Mouse (Mus musculus): ENCODE results near the gene Pak6. TPM values are rescaled to one million over a fixed set of nuclear protein-coding genes. Genes with fewer than 3 reads are reported as not detected.
A peak's percentile ranks its signal among the peaks of the same experiment; 100 is the strongest.

The Pak6 gene
- total RNA-seq, 1 experiment from 2014 or later = not detected

DNA sequence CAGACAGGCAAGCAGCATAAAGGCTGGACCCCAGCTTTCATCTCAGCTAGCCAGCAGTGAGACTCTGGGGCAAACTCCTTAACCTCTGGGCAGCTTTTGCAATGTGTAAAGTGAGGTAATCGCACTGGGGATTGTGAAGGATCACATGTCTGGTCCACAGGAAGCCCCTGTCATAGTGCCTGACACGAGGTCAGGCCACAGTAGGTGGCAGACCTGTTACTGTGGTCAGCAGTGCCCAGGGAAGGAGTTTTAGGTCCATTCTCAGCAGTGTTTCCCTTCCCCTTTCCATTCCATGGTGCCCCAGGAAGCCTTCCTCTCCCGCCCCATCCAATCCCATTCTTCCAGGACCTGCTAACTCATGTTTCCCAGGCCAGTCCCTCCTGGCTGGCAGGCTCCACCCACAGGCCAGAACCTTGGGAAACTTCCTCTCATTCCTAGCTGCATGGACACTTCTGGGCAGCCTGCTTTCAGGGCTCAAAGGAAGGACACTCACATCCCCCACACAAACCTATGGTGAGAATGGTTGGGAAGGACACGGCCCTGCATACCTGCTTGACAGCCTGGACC, 46.6 kb downstream of the Pak6 start:
- peak in 1 of 2 experiments; percentile 9; a peak in 1 of 4 replicates for ATAC-seq (replicated peaks in 1 of 2; ENCODE audit: insufficient read depth in 1 of 2, low FRiP score in 2 of 2, low TSS enrichment in 1 of 2, low read depth in 1 of 2, poor library complexity in 2 of 2, severe bottlenecking in 2 of 2)

DNA sequence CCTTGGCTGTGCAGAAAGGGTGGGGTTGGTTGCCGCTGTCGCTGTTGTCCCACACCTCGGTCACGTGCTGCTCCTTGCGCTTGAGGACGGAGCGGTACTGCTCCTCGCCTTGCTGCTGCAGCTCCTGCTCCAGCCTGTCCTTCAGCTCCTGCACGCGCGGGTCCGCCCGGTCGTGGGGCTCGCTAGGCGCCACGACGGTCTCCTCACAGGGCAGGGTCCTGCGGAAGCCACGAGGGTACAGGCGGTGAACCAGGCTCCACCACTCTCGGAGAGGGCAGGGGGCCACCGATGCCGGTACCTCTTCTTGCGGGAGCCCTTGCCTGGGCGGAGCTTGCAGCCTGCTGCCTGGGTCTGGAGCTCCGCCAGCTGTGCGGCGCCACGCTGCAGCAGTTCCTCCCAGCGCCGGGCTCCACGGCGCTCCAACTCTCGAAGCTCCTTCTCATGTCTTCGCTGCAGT, 48.0 kb downstream of the Pak6 start:
- ATAC-seq (replicated peaks in 1 of 2; ENCODE audit: insufficient read depth in 1 of 2, low FRiP score in 2 of 2, low TSS enrichment in 1 of 2, low read depth in 1 of 2, poor library complexity in 2 of 2, severe bottlenecking in 2 of 2) = peak in 1 of 2 experiments; percentile 22; a peak in 1 of 4 replicates

DNA sequence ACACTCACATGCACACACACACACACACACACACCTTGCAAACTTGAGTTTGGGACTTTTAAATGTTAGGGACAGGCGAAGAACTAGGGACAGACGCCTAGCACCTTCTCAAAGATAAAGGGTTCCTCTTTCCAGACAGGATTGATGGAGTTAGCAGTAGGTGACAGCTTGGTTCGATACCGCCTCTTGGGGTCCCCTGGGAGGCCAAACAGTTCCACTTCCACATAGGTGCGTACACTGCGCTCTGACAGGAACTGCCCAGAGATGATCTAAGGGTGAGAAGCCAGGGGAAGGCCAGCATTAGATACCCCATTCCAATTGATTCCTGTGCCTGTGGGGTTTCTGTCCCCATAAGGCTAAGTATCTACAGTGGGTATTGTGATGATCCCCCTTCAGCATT, 50.5 kb downstream of the Pak6 start:
- ATAC-seq (replicated peaks in 1 of 2; ENCODE audit: insufficient read depth in 1 of 2, low FRiP score in 2 of 2, low TSS enrichment in 1 of 2, low read depth in 1 of 2, poor library complexity in 2 of 2, severe bottlenecking in 2 of 2) = no peak

DNA sequence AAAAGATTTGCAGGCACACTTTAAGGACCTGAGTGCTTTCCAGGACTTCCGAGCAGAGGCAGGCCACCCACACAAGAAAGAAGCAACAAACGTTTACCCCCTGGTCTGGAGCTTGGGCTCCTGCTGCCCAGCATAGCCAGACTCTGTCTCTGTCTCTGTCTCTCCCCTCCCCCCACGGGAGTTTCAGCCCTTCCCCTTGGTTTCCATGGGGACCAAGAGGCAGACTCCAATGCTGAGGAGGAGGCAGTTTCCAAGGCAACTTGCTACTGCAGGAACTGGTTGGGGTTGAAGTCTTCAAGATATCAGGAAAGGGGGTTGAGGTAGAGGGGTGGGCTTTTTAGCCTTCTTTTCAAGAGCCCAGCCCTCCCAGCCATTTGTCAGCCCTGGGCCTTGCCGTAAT, 51.1 kb downstream of the Pak6 start:
- no peak for ATAC-seq (replicated peaks in 1 of 2; ENCODE audit: insufficient read depth in 1 of 2, low FRiP score in 2 of 2, low TSS enrichment in 1 of 2, low read depth in 1 of 2, poor library complexity in 2 of 2, severe bottlenecking in 2 of 2)

DNA sequence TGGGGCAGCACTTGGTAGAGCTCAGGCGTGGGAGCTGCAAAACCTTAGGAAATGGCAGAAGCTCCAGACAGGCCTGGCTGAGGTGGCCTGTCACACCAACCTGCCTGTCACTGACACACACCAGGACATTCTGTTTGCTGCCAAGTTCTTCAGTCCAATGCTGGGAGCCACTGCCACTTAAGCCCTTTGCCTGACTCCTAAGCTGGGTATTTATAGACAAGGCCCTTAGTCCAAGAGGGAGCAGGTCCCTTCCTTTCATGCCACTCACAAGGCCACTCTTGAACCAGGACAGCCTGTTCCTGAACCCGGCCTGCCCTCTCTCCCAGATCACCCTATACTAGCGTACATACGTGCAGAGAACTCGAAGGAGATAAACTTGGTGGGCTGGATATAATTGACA, 53.6 kb downstream of the Pak6 start:
- no peak for ATAC-seq (replicated peaks in 1 of 2; ENCODE audit: insufficient read depth in 1 of 2, low FRiP score in 2 of 2, low TSS enrichment in 1 of 2, low read depth in 1 of 2, poor library complexity in 2 of 2, severe bottlenecking in 2 of 2)

DNA sequence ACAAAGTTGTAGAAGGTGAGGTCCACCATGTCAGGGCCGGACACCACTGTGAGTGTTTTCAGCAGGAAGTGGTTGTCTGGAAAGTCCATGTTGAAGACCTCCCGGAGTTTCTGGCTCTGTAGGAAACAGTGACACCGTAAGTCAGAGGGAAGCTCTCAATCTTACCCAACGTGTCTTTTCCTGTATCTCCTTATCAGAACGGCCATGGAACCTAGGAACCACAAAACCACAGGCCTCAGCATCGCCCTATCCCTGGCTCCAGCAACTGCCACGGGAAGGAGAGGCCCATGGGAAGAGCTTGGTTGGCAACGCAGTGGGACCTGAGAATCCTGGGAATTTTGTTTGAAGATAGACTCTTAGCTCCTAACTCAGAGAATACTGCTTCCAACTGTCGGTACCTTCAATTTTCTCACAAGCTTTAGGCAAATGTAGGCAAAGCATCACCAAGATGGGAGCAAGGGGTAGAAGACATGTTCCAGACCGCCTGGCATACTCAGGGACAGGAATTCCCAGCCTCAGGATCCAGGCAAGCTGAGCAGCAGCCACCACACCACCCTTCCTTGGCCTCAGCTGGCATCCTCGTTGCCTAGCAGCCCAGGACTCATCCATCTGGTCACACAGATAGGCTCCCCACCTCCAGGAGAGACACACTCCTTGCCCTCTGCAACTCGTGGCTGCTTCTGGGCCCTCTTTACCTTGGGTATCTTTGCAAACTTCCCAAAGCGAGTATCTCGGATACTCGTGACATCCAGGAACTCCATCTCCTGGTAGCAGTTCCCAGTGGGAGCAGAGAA, 60.8 kb downstream of the Pak6 start:
- no peak for ATAC-seq (replicated peaks in 1 of 2; ENCODE audit: insufficient read depth in 1 of 2, low FRiP score in 2 of 2, low TSS enrichment in 1 of 2, low read depth in 1 of 2, poor library complexity in 2 of 2, severe bottlenecking in 2 of 2)

DNA sequence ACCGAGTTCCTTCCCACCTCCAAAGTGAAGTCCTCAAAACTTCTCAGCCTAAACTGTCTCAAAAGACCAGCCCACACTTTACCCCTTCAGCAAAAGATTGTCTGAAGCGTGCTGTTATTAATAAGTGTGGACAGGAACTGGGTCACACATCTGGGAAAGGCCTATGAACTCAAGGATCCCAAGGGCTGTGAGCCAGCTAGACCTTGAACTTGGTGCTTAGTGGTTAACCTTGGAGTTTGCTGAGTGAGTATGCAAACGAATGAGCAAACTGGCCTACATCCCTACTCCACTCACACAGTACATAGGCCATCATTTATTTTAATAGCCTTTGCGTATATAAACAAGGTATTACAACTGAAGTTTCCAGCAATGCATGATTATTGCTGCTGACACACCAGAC, 62.4 kb downstream of the Pak6 start:
- no peak for ATAC-seq (replicated peaks in 1 of 2; ENCODE audit: insufficient read depth in 1 of 2, low FRiP score in 2 of 2, low TSS enrichment in 1 of 2, low read depth in 1 of 2, poor library complexity in 2 of 2, severe bottlenecking in 2 of 2)

DNA sequence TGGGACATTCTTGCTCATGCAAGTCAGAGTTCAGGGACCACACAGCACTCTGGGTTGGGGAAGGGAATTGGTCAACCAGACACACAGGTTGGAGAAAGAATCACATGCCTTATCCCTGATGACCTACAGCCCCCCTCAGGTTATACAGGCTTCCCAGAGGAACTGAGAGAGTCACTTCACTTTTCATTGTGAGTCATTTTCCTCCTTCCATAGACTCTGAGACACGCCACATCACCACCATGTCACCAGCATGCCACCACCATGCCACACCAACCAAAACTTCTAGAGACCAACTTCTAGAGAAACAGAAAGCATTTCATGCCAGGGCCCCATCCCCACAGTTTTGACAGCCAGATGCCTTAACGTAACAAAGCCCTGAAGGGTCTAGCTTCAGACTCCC, 63.8 kb downstream of the Pak6 start:
- ATAC-seq (replicated peaks in 1 of 2; ENCODE audit: insufficient read depth in 1 of 2, low FRiP score in 2 of 2, low TSS enrichment in 1 of 2, low read depth in 1 of 2, poor library complexity in 2 of 2, severe bottlenecking in 2 of 2) = no peak

DNA sequence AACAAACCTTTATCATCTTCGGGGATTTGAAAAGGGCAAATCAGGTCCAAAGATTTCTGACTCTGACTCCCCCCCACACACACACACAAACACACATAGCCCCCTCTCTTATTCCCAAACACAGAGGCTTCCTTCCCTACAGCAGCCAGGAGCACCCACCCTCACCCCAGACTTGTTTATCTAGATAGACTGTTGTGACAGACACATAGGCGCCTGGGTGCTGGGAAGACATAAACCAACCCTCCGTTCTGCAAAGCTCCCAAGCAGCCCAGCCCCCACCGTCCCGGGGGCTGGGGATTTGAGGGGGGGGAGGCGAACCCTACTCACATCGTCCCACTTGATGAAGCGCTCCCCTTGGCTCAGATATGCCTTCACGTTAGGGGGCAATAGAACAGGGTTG, 64.8 kb downstream of the Pak6 start:
- ATAC-seq (replicated peaks in 1 of 2; ENCODE audit: insufficient read depth in 1 of 2, low FRiP score in 2 of 2, low TSS enrichment in 1 of 2, low read depth in 1 of 2, poor library complexity in 2 of 2, severe bottlenecking in 2 of 2) = no peak

DNA sequence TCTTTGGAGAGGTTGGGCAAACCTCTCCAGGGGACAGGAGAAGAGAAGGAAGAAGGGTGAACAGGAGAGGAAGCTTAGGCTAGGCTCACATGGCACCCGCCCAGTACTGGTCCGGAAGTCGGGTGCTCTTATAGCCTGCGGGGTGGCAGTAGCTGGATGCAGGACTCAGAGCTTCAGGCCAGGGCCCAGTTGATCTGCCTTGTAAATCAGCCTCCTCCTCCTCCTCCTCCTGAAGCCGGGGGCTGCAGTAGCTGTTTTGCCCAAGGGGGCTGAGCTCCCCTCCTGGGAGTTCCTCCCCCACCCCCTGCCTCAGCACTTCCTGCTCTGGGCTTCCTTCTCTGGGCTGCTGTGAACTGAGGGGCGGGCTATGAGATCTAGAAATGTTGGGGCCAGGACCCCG, 65.2 kb downstream of the Pak6 start, which contains the start of gene Plcb2:
TSS of gene Plcb2 (minus strand) at position 102 of the 400 bp plus-strand sequence.
- peak; percentile 51 to 68 for ATAC-seq (replicated peaks in 1 of 2; ENCODE audit: insufficient read depth in 1 of 2, low FRiP score in 2 of 2, low TSS enrichment in 1 of 2, low read depth in 1 of 2, poor library complexity in 2 of 2, severe bottlenecking in 2 of 2)

DNA sequence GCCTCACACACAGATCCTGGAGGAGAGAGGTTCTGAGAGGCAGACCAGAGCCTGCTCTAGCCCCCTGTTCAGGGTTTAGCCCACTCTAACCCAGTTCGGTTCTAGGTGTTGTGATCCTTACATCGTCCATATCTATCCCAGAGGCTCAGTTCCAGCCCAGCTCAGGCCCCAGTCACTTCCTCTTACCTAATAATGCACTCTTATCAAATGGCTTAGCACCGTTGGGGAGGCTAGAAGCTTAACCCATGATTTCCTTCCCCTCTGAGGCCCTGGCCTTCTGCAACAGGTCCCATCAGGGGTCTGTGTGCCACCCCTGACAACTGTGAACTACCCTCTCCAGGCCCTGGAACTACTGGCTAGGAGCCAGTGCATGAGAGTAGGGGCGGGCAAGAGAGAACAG, 66.1 kb downstream of the Pak6 start:
- peak; percentile 39 to 57 for ATAC-seq (replicated peaks in 1 of 2; ENCODE audit: insufficient read depth in 1 of 2, low FRiP score in 2 of 2, low TSS enrichment in 1 of 2, low read depth in 1 of 2, poor library complexity in 2 of 2, severe bottlenecking in 2 of 2)

DNA sequence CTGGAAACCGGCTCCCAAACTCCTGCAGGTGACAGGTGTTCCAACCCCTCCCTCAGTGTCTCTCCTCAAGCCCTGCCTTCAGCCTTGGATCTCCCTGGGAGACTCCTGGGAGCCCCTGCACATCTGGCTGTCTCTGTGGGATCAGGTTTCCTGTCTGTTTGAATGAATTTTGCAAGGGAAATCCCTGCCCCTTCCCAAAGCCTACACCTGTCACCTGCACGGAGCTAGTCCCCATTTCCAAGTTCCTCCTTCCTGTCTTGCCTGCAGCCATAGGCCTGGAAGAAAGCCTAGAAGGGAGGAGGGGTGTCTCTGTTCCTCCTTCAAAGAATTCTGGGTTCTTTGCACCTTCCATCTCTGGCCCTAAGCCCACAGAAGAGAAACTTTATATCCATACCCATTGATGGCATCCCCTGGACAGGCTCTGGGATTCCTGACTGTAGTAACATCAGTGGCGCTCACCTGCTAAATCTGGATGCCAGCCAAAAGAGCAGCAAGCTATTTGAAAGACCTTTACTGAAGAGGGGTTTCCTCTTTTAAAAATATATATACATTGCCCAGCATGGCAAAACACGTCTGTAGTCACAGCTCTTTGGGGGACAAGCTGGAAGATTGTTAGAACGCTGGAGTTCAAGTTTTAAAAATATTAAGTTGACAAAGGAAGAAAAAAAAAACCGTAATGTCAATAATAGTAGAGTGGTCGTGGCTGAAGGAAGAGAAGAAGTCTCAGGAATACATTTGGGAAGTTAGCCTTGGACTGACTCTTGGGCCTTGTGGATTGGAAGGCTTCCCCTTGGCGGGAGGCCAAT, 66.9 kb downstream of the Pak6 start:
- ATAC-seq (replicated peaks in 1 of 2; ENCODE audit: insufficient read depth in 1 of 2, low FRiP score in 2 of 2, low TSS enrichment in 1 of 2, low read depth in 1 of 2, poor library complexity in 2 of 2, severe bottlenecking in 2 of 2) = no peak

DNA sequence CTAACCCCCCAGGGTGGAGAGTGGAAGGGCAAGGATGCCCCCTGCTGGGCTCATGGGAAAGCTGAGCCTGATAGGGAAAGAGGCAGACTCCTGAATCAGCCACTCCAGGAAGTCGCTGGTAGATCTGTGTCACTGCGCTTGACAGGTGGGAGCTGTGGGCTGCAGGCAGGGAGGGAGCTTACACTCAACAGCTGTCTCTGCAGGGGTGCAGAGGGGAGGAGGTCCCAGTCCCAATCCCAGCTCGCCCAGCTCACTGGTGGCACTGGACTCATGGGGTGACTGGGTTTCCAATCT, 67.5 kb downstream of the Pak6 start:
- ATAC-seq (replicated peaks in 1 of 2; ENCODE audit: insufficient read depth in 1 of 2, low FRiP score in 2 of 2, low TSS enrichment in 1 of 2, low read depth in 1 of 2, poor library complexity in 2 of 2, severe bottlenecking in 2 of 2) = peak; percentile 20 to 59; a peak in 3 of 4 replicates

DNA sequence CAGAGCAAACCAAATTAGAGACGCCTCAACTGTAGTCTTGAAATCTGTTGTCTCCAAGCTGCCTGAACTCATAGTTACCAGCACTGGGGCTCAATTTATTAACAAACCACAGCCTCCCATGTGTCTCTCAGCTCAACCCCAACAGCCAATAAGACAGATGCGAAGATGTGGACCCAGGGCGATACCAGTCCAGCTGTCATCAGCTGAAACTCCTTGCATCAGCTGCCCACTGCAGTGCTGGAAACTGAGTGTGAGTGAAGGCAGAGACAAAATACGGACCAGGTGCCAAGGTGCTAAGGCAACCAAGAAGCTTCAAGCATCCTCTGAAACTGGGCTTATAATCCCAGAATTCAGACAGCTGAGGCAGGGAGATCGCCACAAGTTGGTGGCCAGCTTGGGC, 68.9 kb downstream of the Pak6 start:
- ATAC-seq (replicated peaks in 1 of 2; ENCODE audit: insufficient read depth in 1 of 2, low FRiP score in 2 of 2, low TSS enrichment in 1 of 2, low read depth in 1 of 2, poor library complexity in 2 of 2, severe bottlenecking in 2 of 2) = no peak

DNA sequence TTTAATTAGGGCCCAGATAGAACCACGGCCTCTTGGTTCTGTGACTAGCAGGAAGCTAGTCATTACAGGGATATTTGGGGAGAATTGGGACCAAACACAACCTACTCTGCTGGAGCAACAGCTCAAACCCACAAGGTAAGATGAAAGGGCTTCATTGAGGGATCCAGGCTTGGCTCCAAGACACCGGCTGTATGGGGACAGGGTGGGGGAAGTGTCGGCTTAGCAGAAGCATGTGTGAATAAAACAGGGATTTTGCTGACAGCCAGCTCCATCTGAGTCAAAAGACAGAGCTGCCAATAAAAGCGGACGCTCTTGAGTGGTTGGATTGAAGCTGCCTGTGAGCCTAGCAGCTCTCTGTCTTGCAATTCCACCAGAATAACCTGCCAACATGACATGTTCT, 70.2 kb downstream of the Pak6 start:
- no peak for ATAC-seq (replicated peaks in 1 of 2; ENCODE audit: insufficient read depth in 1 of 2, low FRiP score in 2 of 2, low TSS enrichment in 1 of 2, low read depth in 1 of 2, poor library complexity in 2 of 2, severe bottlenecking in 2 of 2)

DNA sequence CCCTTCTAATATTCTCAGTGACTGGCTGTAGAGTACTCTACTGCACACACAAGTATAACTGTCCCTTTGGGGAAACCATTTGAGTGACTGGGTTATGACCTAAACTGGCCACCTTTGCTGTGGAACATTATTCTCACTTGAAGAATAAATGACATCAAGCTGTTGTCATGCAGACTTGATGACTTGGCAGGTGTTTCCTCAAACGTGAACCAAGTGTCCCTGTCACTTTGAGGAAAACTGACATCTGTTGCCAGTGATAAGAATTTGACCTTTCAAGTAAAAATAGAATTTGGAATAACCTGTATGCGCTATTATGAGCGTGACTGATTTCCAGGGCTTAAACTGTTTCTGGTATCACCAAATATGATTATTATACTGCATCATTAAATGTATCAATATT, 77.2 kb downstream of the Pak6 start:
- no peak for ATAC-seq (replicated peaks in 1 of 2; ENCODE audit: insufficient read depth in 1 of 2, low FRiP score in 2 of 2, low TSS enrichment in 1 of 2, low read depth in 1 of 2, poor library complexity in 2 of 2, severe bottlenecking in 2 of 2)

DNA sequence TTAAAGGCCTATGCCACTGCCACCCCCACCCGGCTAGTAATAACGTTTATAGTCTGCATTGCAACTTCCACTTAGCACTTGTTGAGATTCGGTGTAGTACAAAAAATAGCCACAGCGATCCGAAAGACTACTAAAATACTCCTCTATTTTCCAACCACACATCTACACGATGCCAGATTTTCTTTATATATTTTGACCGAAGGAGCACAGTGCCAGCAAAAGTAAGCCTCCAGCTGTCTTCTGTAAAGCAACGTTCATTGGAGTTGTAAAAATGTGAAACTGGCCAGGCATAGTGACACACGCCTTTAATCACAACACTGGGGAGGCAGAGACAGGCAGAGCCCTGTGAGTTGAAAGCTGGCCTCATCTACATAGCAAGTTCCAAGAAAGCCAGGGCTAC, 78.1 kb downstream of the Pak6 start:
- ATAC-seq (replicated peaks in 1 of 2; ENCODE audit: insufficient read depth in 1 of 2, low FRiP score in 2 of 2, low TSS enrichment in 1 of 2, low read depth in 1 of 2, poor library complexity in 2 of 2, severe bottlenecking in 2 of 2) = no peak

DNA sequence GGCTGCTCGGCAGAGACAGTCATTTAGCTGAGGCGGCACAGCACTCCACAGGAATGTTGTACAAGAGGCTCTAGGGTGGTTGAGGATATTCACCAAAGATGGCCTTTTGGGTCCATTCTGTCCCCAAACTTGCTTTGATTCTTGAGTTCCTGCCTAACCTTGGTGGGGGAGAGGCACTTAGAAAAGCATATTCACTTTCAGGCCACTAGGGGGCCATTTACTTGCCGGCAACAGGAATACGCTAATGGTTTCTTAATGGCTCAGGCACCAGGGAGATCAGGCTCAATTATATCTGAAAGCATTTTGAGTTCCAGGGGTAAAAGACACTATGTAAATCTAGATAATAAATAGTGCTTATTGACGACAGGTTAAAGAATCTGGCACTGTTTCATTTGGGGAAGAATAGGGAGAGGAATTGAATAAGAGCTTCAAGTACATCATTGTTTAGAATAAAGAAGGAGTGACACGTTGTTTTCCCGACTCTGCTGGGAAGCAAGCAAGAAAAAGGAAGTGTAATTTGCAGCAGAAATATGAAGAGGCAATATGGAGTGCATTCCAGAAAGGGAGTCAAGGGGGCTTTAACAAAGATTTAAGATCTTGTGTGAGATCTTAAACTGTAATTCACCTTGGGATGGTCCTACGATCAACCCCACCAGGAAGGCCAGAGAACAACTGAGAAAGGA, 80.3 kb downstream of the Pak6 start:
- peak; percentile 62 to 63; a peak in 3 of 4 replicates for ATAC-seq (replicated peaks in 1 of 2; ENCODE audit: insufficient read depth in 1 of 2, low FRiP score in 2 of 2, low TSS enrichment in 1 of 2, low read depth in 1 of 2, poor library complexity in 2 of 2, severe bottlenecking in 2 of 2)
